Mouse (Mus musculus) liver, adult 2 months (tissue): ENCODE measurements at regions not wholly inside any gene's neighbourhood (a gene's known extent, or its start where the extent isn't known, plus 50 kb on each side); places are given as distances from the start of the nearest gene placed in this dataset.

ENCODE experiments used
- CTCF ChIP-seq: fragments of 200-500 bp; IDR thresholded peaks from 2 replicates; pipeline ENCODE4 v1.5.1; 2011; ENCODE audit warnings: low read depth, low read length, control low read depth
- POLR2A ChIP-seq: fragments of 200-500 bp; IDR thresholded peaks from 2 replicates; pipeline ENCODE4 v1.6.1; 2011; ENCODE audit warnings: low read length, control low read depth; ENCODE audit not compliant: insufficient read depth; ENCODE audit errors: extremely low read depth

DNA sequence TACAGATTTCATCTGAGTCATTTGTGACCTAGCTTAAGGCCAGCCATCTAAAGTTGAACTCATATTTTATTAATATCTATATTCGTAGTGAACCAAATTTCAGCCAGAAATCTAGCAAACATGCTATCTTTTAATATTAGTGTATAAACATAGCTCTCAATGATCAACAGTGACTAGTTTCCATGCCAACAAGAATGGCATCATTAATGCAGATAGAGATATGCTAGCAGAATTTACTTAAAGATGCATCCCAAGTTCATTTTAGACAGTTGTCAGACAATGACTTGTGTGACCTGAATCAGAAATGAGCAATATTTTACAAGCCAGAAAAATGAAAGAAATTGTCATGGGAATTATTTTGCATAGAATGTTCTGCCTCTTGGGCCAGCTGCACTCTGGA lies 60.5 kb upstream of the Cep85l start:
- no peak for TF ChIP-seq CTCF
- TF ChIP-seq POLR2A: no peak
